Mouse (Mus musculus): ENCODE results near the gene Sept4.

Sept4 gene

DNA sequence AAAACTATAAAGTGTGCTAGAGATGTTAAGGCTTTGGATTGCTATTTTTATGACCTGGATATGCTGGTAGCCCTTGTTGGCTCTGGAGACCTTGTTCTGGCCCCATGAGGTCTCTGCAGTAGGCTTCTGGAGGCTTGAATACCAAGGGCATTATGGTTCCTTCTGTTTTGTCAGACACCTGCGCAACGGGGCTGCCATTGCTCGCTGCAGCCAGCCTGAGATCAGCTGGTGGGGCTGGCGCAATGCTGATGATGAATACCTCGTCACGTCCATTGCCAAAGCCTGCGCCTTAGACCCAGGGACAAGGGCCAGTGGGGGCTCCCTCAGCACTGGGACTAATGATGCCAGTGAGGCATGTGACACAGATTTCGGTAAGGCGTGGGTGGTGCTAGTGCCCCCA is 33.5 kb downstream of the Sept4 start:
- DNase-seq = no peak

DNA sequence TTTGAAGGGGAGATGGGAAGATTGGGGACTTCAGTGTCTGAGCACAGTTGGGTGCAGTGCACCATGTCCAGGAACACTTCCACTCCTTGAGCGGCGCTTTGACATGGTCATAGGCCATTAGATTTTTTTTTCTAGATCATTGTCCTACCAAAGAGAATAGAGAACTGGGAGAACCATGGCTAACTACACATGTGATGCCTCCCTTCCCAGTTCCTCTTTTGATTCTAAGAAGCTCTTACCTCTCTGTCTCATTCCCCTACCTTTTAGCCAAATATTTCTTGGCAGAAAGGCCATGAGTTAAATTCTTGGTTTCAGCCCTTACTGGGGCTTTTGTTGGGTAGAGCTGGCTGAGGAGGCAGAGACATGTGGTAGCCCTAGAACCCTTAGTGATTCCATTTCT is 34.9 kb downstream of the Sept4 start:
- no peak for DNase-seq

DNA sequence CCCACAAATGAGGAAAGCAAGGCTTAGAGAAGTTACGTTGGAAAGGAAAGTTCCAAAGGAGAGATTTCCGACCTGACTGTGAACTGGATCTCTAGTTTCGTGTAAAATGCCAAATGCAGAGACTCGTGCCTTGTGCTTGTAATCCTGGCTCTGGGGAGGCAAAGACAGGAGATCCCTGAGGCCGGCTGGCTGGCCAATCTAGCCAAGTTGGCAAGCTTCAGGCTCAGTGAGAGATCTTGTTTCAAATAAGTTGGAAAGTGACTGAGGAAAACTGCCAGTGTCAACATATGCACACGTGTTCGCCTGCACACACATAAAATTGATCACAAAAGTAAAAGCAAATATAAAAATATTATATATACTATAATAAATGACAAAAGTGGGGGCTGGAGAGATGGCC is 40.6 kb downstream of the Sept4 start:
- DNase-seq = no peak

DNA sequence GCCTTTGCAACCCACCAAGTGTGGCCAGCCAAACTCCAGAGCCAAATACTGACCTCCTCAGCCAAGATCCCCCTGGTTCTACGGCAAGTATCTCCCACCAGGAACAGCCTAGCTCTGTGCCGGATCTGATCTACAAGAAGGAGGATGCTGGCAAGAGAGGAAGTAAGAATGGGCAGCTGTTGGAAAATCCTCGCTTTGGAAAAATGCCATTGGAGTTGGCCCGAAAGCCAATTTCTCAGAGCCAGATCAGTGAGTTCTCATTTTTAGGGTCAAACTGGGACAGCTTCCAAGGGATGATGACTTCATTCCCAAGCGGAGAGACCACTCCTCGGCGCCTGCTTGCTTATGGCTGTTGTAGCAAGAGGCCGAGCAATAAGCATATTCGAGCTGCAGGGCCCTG is 42.8 kb downstream of the Sept4 start:
- DNase-seq = no peak

DNA sequence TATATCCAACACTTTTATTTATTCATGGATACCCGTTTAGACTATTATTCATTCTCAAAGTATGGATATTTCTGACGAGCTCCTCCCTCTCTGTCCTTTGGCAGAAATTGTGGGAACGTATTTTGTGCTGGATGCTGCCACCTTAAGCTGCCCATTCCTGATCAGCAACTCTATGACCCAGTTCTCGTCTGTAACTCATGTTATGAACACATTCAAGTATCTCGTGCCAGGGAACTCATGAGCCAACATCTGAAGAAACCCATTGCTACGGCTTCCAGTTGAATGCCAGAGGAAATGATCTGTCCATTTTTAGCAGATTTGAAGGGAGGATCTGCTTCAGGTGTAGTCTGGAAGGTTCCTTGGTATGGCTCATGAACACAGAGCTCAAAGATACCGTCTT is 45.3 kb downstream of the Sept4 start:
- no peak for DNase-seq

DNA sequence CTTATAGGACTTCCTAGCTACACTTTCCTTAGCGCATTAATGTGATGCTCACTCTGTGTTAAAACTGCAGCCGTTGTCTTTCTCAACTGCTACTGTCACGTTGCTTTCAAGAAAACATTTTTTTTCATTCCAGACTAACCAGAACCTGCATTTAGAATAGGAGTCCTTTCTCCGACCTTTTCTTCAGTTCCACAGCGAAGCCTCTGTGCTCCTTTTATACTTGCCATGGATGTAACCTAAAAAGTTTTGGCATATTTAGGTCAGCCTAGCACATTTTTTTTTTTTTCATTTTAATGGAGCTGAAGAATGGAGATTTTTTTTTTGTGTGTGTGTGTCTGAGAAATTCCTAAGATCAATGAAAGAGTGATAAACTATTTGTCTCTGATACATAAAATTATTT is 46.8 kb downstream of the Sept4 start:
- DNase-seq = no peak

DNA sequence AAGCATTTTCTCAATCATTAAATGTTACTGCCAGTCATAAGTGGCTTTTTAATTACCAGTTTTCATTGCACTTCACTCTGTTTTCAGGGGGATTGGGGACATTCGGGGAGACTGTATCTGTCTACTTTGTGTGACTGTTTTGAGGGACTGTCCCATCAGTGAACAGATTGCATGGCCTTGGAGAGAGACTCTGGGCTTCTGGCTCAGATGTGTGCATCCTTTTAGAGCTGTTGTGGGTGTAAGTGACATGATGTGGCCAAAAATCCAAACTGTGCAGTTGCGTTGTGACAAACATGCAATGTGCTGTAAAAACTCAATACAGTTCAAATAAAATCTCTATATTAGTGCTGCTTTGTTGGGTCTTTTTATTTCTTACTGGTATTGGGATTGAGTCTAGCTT is 47.2 kb downstream of the Sept4 start:
- DNase-seq = no peak

DNA sequence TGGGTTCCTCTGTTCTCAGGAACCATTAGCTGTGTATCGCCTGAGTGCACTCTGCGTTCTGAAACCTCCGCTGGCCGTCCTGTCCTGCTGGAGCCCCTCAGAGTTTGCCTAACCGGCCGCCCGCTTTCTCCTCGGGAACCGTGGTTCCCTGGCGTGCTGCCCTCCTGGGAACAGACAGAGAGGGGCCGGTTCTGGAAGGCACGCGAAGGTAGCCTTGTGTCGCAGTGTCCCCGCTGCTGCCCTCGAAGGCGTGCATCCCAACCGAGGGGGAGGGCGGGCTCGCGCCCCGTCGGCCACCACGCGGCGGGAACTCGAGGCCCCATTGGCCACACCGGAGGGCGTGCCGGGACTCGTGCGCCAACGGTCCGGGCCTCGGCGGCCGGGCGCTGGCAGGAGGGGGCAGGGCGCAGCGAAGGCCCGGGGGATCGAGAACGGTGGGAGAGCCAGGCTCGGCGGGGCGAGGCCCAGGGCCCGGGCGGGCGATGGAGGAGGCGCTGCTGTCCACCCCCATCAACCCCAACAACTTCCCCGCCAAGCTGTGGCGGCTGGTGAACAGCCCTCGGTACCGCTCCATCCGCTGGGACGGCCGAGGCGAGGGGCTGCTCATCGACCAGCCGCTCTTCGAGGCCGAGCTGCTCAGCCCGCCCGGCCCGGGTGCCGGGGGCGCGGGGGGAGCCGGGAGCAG is 48.2 kb downstream of the Sept4 start, which contains the start of gene Hsf5:
Gene Hsf5, plus strand, starts transcription at position 375 of the 685 bp plus-strand sequence.
- no peak for DNase-seq

DNA sequence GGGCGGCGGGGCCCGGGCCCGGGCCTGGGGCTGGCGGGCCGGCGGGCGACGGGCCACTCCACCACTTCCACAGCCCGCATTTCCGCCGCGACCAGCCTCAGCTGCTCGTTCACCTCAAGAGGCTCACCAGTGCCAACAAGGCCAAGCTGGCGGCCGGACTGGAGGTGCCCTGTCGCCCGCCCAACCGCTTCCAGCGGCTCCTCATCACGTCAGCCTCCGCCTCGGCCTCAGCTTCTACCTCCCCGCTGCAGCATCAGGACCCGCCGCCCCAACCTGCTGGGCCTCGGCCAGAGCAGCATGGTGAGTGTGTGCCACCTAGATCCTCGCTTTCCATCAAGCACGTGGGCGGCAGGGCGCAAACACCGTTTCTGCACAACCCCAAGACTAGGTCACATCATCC is 48.9 kb downstream of the Sept4 start:
- no peak for DNase-seq

DNA sequence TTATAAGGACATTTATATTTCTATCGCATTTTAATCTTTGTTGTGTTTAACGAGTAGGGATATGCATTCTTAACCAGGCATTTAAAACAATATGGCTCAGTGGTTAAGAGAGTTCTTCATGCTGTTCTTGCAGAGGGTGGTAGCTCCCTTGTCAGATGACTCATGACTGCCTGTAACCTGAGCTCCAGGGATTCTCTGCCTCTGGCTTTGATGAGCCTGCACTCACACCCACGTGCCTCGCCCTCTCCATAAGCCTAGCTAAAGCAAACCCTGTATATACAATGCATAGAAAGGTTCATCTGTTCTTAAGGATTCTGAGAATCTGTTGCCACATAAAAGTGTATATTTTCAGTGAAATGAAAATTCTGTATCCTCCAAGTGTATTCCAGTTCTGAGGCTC is 54.5 kb downstream of the Sept4 start:
- no peak for DNase-seq

DNA sequence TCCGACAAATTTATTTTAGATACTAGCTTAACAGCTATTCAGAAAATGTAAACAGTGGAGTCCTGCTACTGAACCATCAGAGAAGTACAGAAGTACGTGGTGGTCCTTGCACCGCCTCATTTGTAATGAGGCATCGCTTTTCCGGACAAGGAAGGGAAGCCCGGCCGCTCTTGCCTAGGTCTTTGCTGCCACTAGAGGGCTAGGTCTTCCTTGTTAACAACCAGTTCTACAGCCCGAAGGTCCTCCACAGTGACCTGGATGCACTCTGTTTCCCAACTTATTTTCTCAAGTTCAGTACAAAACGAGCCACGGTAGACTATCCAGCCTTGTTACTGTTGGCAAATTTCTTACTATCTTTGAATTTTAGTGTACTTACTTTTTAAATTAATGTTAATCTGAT is 61.2 kb downstream of the Sept4 start:
- DNase-seq = peak; percentile 65

DNA sequence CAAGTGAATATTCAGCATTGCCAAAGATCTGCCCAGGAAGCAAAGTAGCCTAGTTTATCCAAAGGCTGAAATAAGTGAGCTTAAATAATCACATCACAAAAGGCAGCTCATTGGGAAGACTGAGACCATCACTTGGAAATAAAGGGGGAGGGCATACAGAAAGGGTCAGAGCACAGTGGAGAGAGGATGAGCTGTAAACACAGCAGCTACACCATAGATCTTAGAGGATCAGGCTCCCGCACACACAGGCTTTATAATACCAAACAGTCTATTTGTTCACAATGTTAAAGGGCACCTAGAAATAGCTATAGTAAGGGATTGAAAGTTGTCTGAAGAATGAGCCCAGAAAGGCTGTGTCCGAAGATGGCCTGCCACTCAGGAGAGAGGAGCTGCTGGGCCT is 70.1 kb downstream of the Sept4 start:
- no peak for DNase-seq

DNA sequence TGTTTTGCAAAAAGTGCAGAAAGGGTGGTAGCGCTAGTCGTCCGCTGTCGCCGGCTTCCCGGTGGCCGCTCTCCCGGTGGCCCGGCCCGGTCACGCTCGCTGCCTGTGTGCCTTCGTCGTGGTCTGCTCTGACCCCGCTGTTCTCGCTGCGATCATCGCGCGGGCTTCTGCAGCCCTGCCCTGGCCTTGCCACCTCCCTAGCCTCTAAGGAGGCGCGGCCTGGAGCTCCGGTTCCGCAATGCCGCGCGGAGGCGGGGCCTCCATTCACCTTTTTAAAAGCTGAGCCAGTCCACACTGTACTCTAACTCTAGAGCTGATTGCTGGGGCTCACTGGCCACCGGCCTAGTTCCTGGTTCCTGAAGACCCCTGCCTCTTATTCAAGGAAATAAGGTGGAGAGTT is 70.5 kb downstream of the Sept4 start:
- DNase-seq = peak; percentile 21

Data from thymus, postnatal 14 days (tissue).